Mouse (Mus musculus) liver, adult 2 months (tissue): ENCODE results near the gene Ptprn2. TPM values are rescaled to one million over a fixed set of nuclear protein-coding genes. Genes with fewer than 3 reads are reported as not detected.

Experiments used
- DNase-seq: peaks from one replicate; pipeline ENCODE4 v3.0.0-alpha.2; 2011; ENCODE audit warnings: low read depth, low spot score; ENCODE audit errors: extremely low read depth
- H3K27ac ChIP-seq: fragments of 200-500 bp; replicated peaks from 2 replicates; pipeline ENCODE4 v1.5.1; 2012; ENCODE audit warnings: low read depth, mild to moderate bottlenecking, control low read depth, inconsistent platforms, low read length; ENCODE audit not compliant: insufficient read depth
- H3K27me3 ChIP-seq: fragments of 200-500 bp; 2 replicates; pipeline ENCODE4 v1.6.1; 2012; ENCODE audit warnings: mild to moderate bottlenecking, moderate library complexity, low read length, inconsistent platforms; ENCODE audit not compliant: control insufficient read depth, insufficient read depth
- H3K36me3 ChIP-seq: fragments of 200-500 bp; 2 replicates; pipeline ENCODE4 v1.6.1; 2012; ENCODE audit warnings: low read length, inconsistent platforms; ENCODE audit not compliant: control insufficient read depth, insufficient read depth
- H3K4me1 ChIP-seq: fragments of 200-500 bp; 2 replicates; pipeline ENCODE4 v1.6.1; 2011; ENCODE audit warnings: low read length; ENCODE audit not compliant: control insufficient read depth, insufficient read depth
- H3K4me3 ChIP-seq: fragments of 200-500 bp; 2 replicates; pipeline ENCODE4 v1.5.1; 2011; ENCODE audit warnings: low read depth, mild to moderate bottlenecking, control low read depth, low read length, moderate library complexity; ENCODE audit not compliant: insufficient read depth
- H3K79me2 ChIP-seq: fragments of 200-500 bp; 2 replicates; pipeline ENCODE4 v1.6.1; 2012; ENCODE audit warnings: inconsistent platforms, mild to moderate bottlenecking, low read length, moderate library complexity; ENCODE audit not compliant: control insufficient read depth, insufficient read depth
- H3K9ac ChIP-seq: fragments of 200-500 bp; 2 replicates; pipeline ENCODE4 v1.6.1; 2012; ENCODE audit warnings: low read depth, mild to moderate bottlenecking, control low read depth, inconsistent platforms, low read length
- CTCF ChIP-seq: fragments of 200-500 bp; IDR thresholded peaks from 2 replicates; pipeline ENCODE4 v1.5.1; 2011; ENCODE audit warnings: low read depth, low read length, control low read depth
- POLR2A ChIP-seq: fragments of 200-500 bp; IDR thresholded peaks from 2 replicates; pipeline ENCODE4 v1.6.1; 2011; ENCODE audit warnings: low read length, control low read depth; ENCODE audit not compliant: insufficient read depth; ENCODE audit errors: extremely low read depth
- WGBS: fragments of 180-500 bp; shearing (Covaris S2); methylation state at CpG from one replicate; pipeline ENCODE4 v1.1.7; 2018; 5-methylcytosine and 5-hydroxymethylcytosine counted together
- polyA plus RNA-seq: library from polyadenylated mRNA; depleted of rRNA; stranded (reverse); fragments of >200 nt; gene quantifications from 2 replicates; pipeline ENCODE4 v1.2.3, GENCODE M21; 2012
- total RNA-seq: library from RNA; depleted of rRNA; stranded (reverse); fragments of >200 nt; gene quantifications from 2 replicates; pipeline ENCODE4 v1.2.3, GENCODE M21; 2014

Ptprn2 gene
- total and polyA plus RNA-seq, 2 experiments, result 0.06 TPM; not detected in 1

- TF ChIP-seq CTCF (no peak), POLR2A (no peak)
- Histone ChIP-seq H3K36me3 (no peaks in the 10 kb centered on the region), H3K27ac (no peak overlapping the region), H3K4me3 (no peak overlapping the region), H3K4me1 (no peaks in the 10 kb centered on the region), H3K9ac (no peak overlapping the region), H3K27me3 (no peaks in the 10 kb centered on the region), H3K79me2 (no peaks in the 10 kb centered on the region)
- 73% methylated on average over 2 of the region's 2 CpGs for WGBS
- DNase-seq, result no peak
These were observed 423.1 kb downstream of the Ptprn2 start for GRCm38 (mm10) chr12:116908668-116909067.

- H3K36me3 ChIP-seq, result no peaks in the 10 kb centered on the region
- H3K4me3 ChIP-seq, result no peak overlapping the region
- DNase-seq, result no peak
- H3K27me3 ChIP-seq, result no peaks in the 10 kb centered on the region
- TF ChIP-seq POLR2A (no peak), CTCF (no peak)
- no peak overlapping the region for H3K9ac ChIP-seq
- 32% methylated on average over 5 of the region's 5 CpGs for WGBS
- H3K79me2 ChIP-seq, result no peaks in the 10 kb centered on the region
- no peaks in the 10 kb centered on the region for H3K4me1 ChIP-seq
- H3K27ac ChIP-seq, result no peak overlapping the region
These were observed 431.3 kb downstream of the Ptprn2 start for GRCm38 (mm10) chr12:116916776-116917175.

- no peak for DNase-seq
- WGBS, result 78% methylated on average over 6 of the region's 6 CpGs
- H3K4me3 ChIP-seq, result no peak overlapping the region
- H3K27ac ChIP-seq, result no peak overlapping the region
- TF ChIP-seq CTCF (no peak), POLR2A (no peak)
- no peaks in the 10 kb centered on the region for H3K4me1 ChIP-seq
- H3K36me3 ChIP-seq, result no peaks in the 10 kb centered on the region
- no peaks in the 10 kb centered on the region for H3K79me2 ChIP-seq
- H3K9ac ChIP-seq, result no peak overlapping the region
- no peaks in the 10 kb centered on the region for H3K27me3 ChIP-seq
These were observed 433.7 kb downstream of the Ptprn2 start for GRCm38 (mm10) chr12:116919185-116919584.

GRCm38 (mm10) chr12:116919691-116920526 lies 434.4 kb downstream of the Ptprn2 start:
- H3K27me3 ChIP-seq, result no peaks in the 10 kb centered on the region
- no peaks in the 10 kb centered on the region for H3K79me2 ChIP-seq
- H3K4me1 ChIP-seq, result no peaks in the 10 kb centered on the region
- WGBS, result 84% methylated on average over 22 of the region's 22 CpGs
- no peak overlapping the region for H3K27ac ChIP-seq
- no peak overlapping the region for H3K4me3 ChIP-seq
- H3K9ac ChIP-seq, result no peak overlapping the region
- no peaks in the 10 kb centered on the region for H3K36me3 ChIP-seq
- no peak for DNase-seq
- no peak for TF ChIP-seq POLR2A
- no peak for TF ChIP-seq CTCF

- Histone ChIP-seq H3K79me2 (no peaks in the 10 kb centered on the region), H3K4me1 (no peaks in the 10 kb centered on the region), H3K36me3 (no peaks in the 10 kb centered on the region), H3K27me3 (no peaks in the 10 kb centered on the region), H3K9ac (no peak overlapping the region), H3K4me3 (no peak overlapping the region), H3K27ac (no peak overlapping the region)
- DNase-seq, result no peak
- TF ChIP-seq CTCF, result no peak
- 76% methylated on average over 5 of the region's 5 CpGs for WGBS
These were observed 441.6 kb downstream of the Ptprn2 start for GRCm38 (mm10) chr12:116927115-116927514.

- Histone ChIP-seq H3K79me2 (no peaks in the 10 kb centered on the region), H3K36me3 (no peaks in the 10 kb centered on the region), H3K4me3 (no peak overlapping the region), H3K4me1 (no peaks in the 10 kb centered on the region), H3K27me3 (no peaks in the 10 kb centered on the region), H3K9ac (no peak overlapping the region), H3K27ac (no peak overlapping the region)
- DNase-seq, result no peak
- no peak for TF ChIP-seq CTCF
- TF ChIP-seq POLR2A, result no peak
- WGBS, result 79% methylated on average over 1 of the region's 1 CpGs
These were observed 442.0 kb downstream of the Ptprn2 start for GRCm38 (mm10) chr12:116927516-116927915.
